Mouse (Mus musculus): Measurements from ENCODE around the gene Lgals1. TPM values are rescaled to one million over a fixed set of nuclear protein-coding genes. Genes with fewer than 3 reads are reported as not detected.

The Lgals1 gene
- total RNA-seq (2023) = 100 to 1,000 TPM; 207 to 230 TPM

GRCm38 (mm10) chr15:78926021-78926919, at the start of gene Lgals1:
Gene Lgals1, plus strand, starts transcription at chr15:78926725.

DNA sequence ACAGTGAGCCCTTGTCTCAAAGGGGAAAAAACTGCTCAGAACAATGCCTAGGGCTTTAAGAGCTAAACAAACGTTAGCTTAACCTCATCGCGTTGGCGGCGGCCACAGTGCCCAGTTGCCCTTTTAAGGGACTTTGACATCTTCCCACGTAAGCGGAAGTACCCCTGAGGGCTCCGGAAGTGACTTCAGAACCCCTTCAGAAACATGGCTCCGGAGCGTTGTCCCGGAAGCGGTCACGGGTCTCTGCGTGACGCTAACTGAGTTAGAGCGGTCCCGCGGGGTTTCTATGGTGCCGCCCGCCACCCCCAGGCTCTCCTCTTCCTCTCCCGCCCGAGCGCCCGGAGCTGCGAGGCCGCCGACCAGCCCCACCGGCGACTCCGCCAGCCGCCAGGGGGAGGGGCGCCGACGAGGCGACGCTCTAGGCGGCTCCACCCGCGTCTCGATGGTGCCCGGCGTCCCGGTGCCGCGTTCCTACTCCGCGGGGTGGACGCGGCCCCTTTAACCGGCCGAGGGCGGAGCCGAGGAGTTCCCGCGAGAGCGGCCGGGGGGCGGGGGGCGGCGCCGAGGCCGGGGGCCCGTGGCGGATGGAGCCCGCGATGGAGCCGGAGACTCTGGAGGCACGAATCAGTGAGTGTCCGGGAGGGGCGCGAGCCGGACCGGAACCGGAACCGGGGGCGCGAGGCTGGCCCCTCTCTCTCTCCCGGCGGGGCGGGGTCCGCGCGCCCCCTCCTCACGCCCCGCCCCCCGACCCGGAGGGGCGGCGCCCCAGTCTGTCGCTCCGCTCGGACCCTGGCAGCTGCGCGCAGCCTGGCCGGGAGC, 49.3 kb upstream of the Lgals1 start, which contains the start of gene Gga1:
Gene Gga1 (plus strand): TSS at position 200 of the 819 bp plus-strand sequence.

GRCm38 (mm10) chr15:78899409-78899739, 27.2 kb upstream of the Lgals1 start, which contains the start of gene Gm49510:
Gene Gm49510, plus strand, starts transcription at chr15:78899667.

DNA sequence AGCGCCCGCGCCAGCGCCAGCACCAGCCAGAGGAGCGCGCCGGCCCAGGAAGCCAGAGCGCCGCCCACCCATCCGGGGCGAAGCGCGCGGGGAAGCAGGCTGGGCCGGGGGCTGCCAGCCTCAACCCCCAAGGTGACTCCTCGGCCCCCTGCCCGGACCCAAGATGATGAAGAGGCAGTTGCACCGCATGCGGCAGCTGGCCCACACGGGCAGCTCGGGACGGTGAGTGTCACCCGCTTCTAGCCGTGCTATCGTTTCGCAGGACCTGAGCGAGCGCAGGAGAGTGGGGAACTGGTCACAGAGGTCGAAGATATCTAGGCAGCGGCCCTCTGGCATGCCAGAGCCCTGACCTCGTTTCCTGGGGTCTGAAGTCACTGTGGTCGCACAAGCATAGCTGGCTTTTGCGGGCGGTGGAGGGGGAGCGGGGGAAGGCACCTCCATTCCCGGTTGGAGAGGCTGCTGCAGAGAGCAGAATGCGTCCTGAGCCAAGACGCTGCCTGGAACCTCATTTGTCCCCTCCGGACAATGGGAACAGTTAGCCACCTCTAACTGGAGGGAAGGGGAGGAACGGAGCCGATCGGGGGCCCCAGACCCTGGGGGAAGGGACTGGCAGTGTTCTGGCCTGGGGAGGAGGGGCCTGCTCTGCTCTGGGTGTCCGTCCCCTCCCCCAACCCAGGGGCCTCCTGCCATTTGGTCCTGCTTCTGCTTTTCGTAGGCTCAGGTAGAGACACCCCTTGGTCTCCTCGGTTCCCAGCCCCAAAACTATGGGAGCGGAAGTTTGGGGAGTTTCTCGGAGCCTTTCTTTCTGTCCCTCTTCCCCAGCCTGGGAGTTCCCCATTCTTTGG, 26.6 kb upstream of the Lgals1 start, which contains the start of gene Sh3bp1:
Gene Sh3bp1 (plus strand): TSS at position 29 of the 845 bp plus-strand sequence.

DNA sequence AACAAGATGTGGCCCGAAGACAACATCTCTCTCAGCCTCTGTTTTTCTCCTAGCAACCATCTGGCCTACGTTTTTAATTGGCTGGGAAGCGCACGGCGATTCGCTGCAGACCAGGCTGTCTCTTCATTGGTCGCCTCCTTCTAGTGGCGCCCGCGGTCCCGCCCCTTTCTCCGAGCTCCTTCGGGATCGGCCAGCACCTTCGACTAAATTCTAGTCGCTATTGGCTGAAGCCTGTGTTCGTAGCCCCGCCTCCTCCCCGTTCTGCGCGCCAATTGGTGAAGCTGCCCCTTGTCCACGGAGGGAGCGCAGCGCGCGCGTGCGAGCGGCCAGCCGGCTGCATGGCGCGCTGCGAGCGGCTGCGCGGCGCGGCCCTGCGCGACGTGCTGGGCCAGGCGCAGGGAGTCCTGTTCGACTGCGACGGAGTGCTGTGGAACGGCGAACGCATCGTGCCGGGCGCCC, 12.9 kb upstream of the Lgals1 start, which contains the start of gene Pdxp:
Gene Pdxp (plus strand): TSS at position 288 of the 459 bp plus-strand sequence.

DNA sequence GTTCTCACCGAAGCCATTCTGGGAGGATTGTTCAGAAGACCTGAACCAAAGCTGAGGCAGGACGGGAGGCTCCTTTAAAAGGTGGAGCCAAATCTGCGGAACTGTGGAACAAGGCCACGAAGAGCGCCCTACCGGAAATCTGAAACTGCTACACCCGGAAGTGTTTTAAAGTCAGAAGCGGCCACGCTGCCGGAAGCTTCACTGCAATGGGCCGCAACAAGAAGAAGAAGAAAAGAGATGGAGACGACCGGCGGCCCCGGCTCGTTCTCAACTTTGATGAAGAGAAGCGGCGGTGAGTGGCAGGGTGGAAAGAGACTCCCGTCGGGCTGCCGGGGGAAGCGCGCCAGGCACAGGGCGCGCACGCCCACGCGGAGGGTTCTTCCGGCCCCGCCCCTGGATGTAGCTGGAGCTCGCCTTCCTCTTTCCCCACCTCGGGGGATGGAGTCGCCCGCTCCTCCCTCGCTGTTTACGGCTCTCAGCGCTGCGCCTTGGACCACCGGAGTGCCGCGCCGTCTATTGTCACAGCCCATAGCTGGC, 8.3 kb downstream of the Lgals1 start, which contains the start of gene Nol12:
Gene Nol12 (plus strand): TSS at position 150 of the 537 bp plus-strand sequence.

GRCm38 (mm10) chr15:78947657-78948056, 21.1 kb downstream of the Lgals1 start, which contains the start of gene Triobp:
Gene Triobp, plus strand, starts transcription at chr15:78947724.

Other genes with a start within 250 kb of the Lgals1 start
- under 1 TPM; 0.11 to 0.33 TPM for gene Elfn2, start 208.0 kb upstream of the Lgals1 start, total RNA-seq (2023)
- 10 to 100 TPM; 13.3 to 16.6 TPM for gene Mfng, start 153.2 kb upstream of the Lgals1 start, total RNA-seq (2023)
- gene Card10, start 123.7 kb upstream of the Lgals1 start, total RNA-seq (2023) = 10 to 100 TPM; 32.7 to 36.8 TPM
- under 1 TPM; 0.22 to 0.42 TPM for gene Cdc42ep1, start 84.1 kb upstream of the Lgals1 start, total RNA-seq (2023)
- not detected for gene Lgals2, start 71.2 kb upstream of the Lgals1 start, total RNA-seq (2023)
- 10 to 100 TPM; 69.9 to 79.0 TPM for gene Gga1, start 49.5 kb upstream of the Lgals1 start, total RNA-seq (2023)
- 1 to 10 TPM in 1 of 2 experiments, not detected in 1; 1.1 TPM for gene Gm49510, start 27.1 kb upstream of the Lgals1 start, total RNA-seq (2023)
- gene Sh3bp1, start 27.0 kb upstream of the Lgals1 start, total RNA-seq (2023) = 10 to 100 TPM; 78.4 to 90.7 TPM
- gene Pdxp, start 12.8 kb upstream of the Lgals1 start, total RNA-seq (2023) = 1 to 10 TPM; 2.2 to 3.2 TPM
- gene Nol12, start 8.2 kb downstream of the Lgals1 start, total RNA-seq (2023) = 10 to 100 TPM; 20.0 to 20.1 TPM
- gene Triobp, start 21.0 kb downstream of the Lgals1 start, total RNA-seq (2023) = 100 to 1,000 TPM; 154 to 157 TPM
- gene H1f0, start 101.7 kb downstream of the Lgals1 start, total RNA-seq (2023) = 10 to 100 TPM; 30.8 to 40.6 TPM
- gene Galr3, start 115.2 kb downstream of the Lgals1 start, total RNA-seq (2023) = not detected
- gene Ankrd54, start 136.2 kb downstream of the Lgals1 start, total RNA-seq (2023) = 10 to 100 TPM; 16.0 to 20.0 TPM
- gene Eif3l, start 148.5 kb downstream of the Lgals1 start, total RNA-seq (2023) = 10 to 100 TPM; 73.8 to 78.1 TPM
- 10 to 100 TPM; 10.2 to 13.6 TPM for gene Micall1, start 182.2 kb downstream of the Lgals1 start, total RNA-seq (2023)
- 10 to 100 TPM; 35.3 to 37.1 TPM for gene Polr2f, start 214.3 kb downstream of the Lgals1 start, total RNA-seq (2023)
- not detected for gene 1700088E04Rik, start 214.5 kb downstream of the Lgals1 start, total RNA-seq (2023)
- gene Sox10, start 238.5 kb downstream of the Lgals1 start, total RNA-seq (2023) = not detected